Mouse (Mus musculus) brain, embryonic 14.5 days (tissue): ENCODE data around the gene Pdc. TPM values are rescaled to one million over a fixed set of nuclear protein-coding genes. Genes with fewer than 3 reads are reported as not detected.
"Not testable (repeated sequence)": the region's sequence is repeated elsewhere in the genome, so short reads cannot be mapped to it uniquely, and the experiment has no call there.

Experiments
- DNase-seq: peaks from one replicate; pipeline ENCODE4 v3.0.0-alpha.2; 2011; ENCODE audit warnings: low read depth
- CTCF ChIP-seq: fragments of 200-500 bp; IDR thresholded peaks from 2 replicates; pipeline ENCODE4 v1.5.1; 2012; ENCODE audit warnings: inconsistent platforms, mild to moderate bottlenecking, moderate library complexity, borderline replicate concordance; ENCODE audit not compliant: insufficient read depth, insufficient read length; ENCODE audit errors: extremely low read depth
- POLR2A ChIP-seq: fragments of 200-500 bp; IDR thresholded peaks from 2 replicates; pipeline ENCODE4 v1.6.1; 2012; ENCODE audit warnings: mild to moderate bottlenecking, inconsistent platforms, borderline replicate concordance; ENCODE audit not compliant: poor library complexity, insufficient read depth, insufficient read length, severe bottlenecking; ENCODE audit errors: extremely low read depth
- polyA plus RNA-seq: library from polyadenylated mRNA; depleted of rRNA; stranded (reverse); fragments of >200 nt; gene quantifications from 2 replicates; pipeline ENCODE4 v1.2.3, GENCODE M21; 2012; rRNA removed

The Pdc gene
- not detected in 2 replicates for polyA plus RNA-seq

GRCm38 (mm10) chr1:150319205-150319604, at the start of gene Pdc:
Gene Pdc (plus strand): TSS chr1:150319417.
- TF ChIP-seq CTCF (no peak), POLR2A (no peak)
- no peak for DNase-seq

- DNase-seq = not testable (repeated sequence)
Observed at GRCm38 (mm10) chr1:150294051-150294450, 25.2 kb upstream of the Pdc start.

GRCm38 (mm10) chr1:150307599-150307998, 11.6 kb upstream of the Pdc start:
- TF ChIP-seq POLR2A (no peak), CTCF (peak; percentile 63; the same call in 1 of the 2 replicates)
- DNase-seq = peak; percentile 61

- TF ChIP-seq CTCF (no peak), POLR2A (no peak)
- no peak for DNase-seq
Observed at GRCm38 (mm10) chr1:150335111-150335510, 15.9 kb downstream of the Pdc start.

- no peak for DNase-seq
- TF ChIP-seq POLR2A (no peak), CTCF (no peak)
Observed at GRCm38 (mm10) chr1:150360864-150361263, 41.6 kb downstream of the Pdc start.

GRCm38 (mm10) chr1:150372895-150373294, 53.7 kb downstream of the Pdc start:
- peak; percentile 14 for DNase-seq
- TF ChIP-seq CTCF (no peak), POLR2A (no peak)

GRCm38 (mm10) chr1:150374247-150374646, 55.0 kb downstream of the Pdc start:
- DNase-seq = no peak

More at GRCm38 (mm10) chr1:150374247-150374646, 55.0 kb downstream of the Pdc start:
- TF ChIP-seq POLR2A (no peak), CTCF (no peak)

Other genes with a start within 250 kb of the Pdc start
- 0.08 and 0.15 TPM in 2 replicates for gene Ptgs2, start 219.4 kb upstream of the Pdc start, polyA plus RNA-seq
- gene Tpr, start 73.4 kb downstream of the Pdc start, polyA plus RNA-seq = 72.1 and 111 TPM in 2 replicates
- gene Odr4, start 73.7 kb downstream of the Pdc start, polyA plus RNA-seq = 19.0 and 21.0 TPM in 2 replicates
- 0.16 and 0.20 TPM in 2 replicates for gene Prg4, start 146.7 kb downstream of the Pdc start, polyA plus RNA-seq